Mouse (Mus musculus): ENCODE data around the gene Atn1.

- TF ChIP-seq CTCF (IDR thresholded peaks at IDR 0.05; ENCODE audit: low read depth) (no peak), EP300 (optimal IDR thresholded peaks at IDR 0.05) (no peak)
Observed at GRCm38 (mm10) chr6:124743647-124744046, 12.7 kb downstream of the Atn1 start.

Data from stomach, postnatal 0 days (tissue).